Mouse (Mus musculus) lung, adult 2 months (tissue): ENCODE results near the gene Bpi.

Source experiments
- CTCF ChIP-seq: fragments of 200-500 bp; IDR thresholded peaks from 2 replicates; pipeline ENCODE4 v1.5.1; 2011; ENCODE audit warnings: mild to moderate bottlenecking, low read length, control low read depth; ENCODE audit not compliant: insufficient read depth
- POLR2A ChIP-seq: fragments of 200-500 bp; IDR thresholded peaks from 2 replicates; pipeline ENCODE4 v1.6.1; 2011; ENCODE audit warnings: low read depth, mild to moderate bottlenecking, control low read depth, low read length, borderline replicate concordance; ENCODE audit errors: extremely low read depth

DNA sequence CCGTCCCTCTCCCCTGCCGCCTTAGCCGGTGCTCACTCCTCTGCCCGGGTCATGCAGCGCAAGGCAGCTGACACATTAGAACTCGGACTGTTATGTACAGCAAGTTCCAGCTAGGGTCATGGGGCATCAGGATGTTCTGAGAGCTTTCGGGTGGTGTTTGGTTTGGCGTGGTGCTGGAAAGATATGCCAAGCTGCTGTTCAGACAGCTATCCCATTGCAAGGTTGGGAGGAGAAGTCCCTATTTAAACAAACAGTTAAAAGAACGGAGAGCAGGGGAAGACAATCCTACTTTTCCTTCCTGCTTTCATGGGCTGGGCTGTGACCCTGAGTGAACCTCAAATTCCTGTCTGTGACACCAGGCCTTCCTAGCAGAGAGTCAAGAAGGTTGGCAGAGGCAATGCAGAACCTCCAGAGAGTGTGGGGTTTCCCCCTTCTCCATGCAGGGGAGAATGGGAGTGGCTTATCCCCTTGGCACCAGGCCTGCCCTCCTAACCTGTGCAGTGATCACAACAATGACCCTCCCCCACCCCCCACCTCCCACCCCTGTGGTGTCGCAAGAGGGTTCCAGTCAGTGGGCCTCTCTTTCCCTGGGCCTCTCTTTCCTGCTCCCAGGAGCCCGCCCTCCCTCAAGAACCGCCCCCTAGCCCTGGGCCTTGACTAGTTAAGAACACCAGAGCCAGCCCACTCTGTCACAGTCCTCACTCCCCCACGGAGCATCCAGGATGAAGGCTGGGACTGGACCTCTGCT, 48.2 kb downstream of the Bpi start, which contains the start of gene Lbp:
- TF ChIP-seq CTCF (no peak), POLR2A (peak; percentile 75; the same call in 1 of the 2 replicates)
